Mouse (Mus musculus): ENCODE data around the gene Creg2.

DNA sequence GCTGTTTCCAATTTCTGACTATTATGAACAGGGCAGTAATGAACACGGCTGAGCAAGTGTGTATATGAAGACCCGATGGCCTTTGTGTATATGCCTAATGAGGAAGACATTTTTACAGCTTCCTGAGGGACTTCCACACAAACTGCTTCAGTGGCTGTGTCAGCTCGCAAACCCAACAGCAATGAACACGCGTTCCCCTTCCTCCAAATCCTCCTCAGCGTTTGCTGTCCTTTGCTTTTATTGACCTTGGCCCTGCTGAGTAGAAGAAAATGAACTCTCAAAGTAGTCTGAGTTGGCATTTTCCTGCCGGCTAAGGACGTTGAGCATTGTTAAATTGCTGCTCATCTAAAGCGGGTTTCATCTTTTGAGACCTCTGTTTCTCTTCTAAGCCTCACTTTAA is 65.9 kb downstream of the Creg2 start:
- no peak for TF ChIP-seq CTCF (IDR thresholded peaks at IDR 0.05; ENCODE audit: borderline replicate concordance, control insufficient read depth, extremely low read depth, insufficient read depth, low read length, poor library complexity)
- no peak for TF ChIP-seq POLR2A (IDR thresholded peaks at IDR 0.05; ENCODE audit: control insufficient read depth, extremely low read depth, insufficient read depth, low read length, poor library complexity)
